Mouse (Mus musculus) ES-E14 (cell line): ENCODE measurements around the gene Zfp366.

Experiments
- CHD2 ChIP-seq: IDR thresholded peaks from 2 replicates; pipeline ENCODE4 v1.6.1; 2014; ENCODE audit warnings: mild to moderate bottlenecking, low read depth, low read length, inconsistent platforms
- HCFC1 ChIP-seq: IDR thresholded peaks from 2 replicates; pipeline ENCODE4 v1.6.1; 2012; ENCODE audit warnings: low read length, inconsistent platforms, borderline replicate concordance; ENCODE audit not compliant: insufficient read depth
- MAFK ChIP-seq: IDR thresholded peaks from 2 replicates; pipeline ENCODE4 v1.6.1; 2014; ENCODE audit warnings: mild to moderate bottlenecking, low read depth, low read length, inconsistent platforms; ENCODE audit not compliant: insufficient read depth
- ZC3H11A ChIP-seq: IDR thresholded peaks from 2 replicates; pipeline ENCODE4 v1.6.1; 2012; ENCODE audit warnings: low read depth, mild to moderate bottlenecking, inconsistent platforms, low read length, borderline replicate concordance
- ZNF384 ChIP-seq: IDR thresholded peaks from 2 replicates; pipeline ENCODE4 v1.6.1; 2012; ENCODE audit warnings: low read depth, low read length, inconsistent platforms

- TF ChIP-seq ZC3H11A (peak; percentile 52; the same call in 1 of the 2 replicates), MAFK (no peak), HCFC1 (no peak), ZNF384 (no peak), CHD2 (no peak)
Measured at GRCm38 (mm10) chr13:99170337-99170736, 14.3 kb upstream of the Zfp366 start.
